Mouse (Mus musculus): ENCODE results near the gene Dis3. TPM values are rescaled to one million over a fixed set of nuclear protein-coding genes. Genes with fewer than 3 reads are reported as not detected.

Dis3 gene
- 29.1 and 37.2 TPM in 2 replicates for polyA plus RNA-seq (2016; fragmentation: Nextera tagmentation; extraction: Ambion mirVana)

- Histone ChIP-seq H3K36me3 (peaks cover 62% of the 10 kb centered on the region), H3K27me3 (ENCODE audit: insufficient read depth, poor library complexity, severe bottlenecking) (no peaks in the 10 kb centered on the region)
- WGBS = under 1% methylated on average over 73 of the region's 73 CpGs
These were observed at the start of gene Dis3, which contains the start of gene Pibf1 for GRCm38 (mm10) chr14:99099267-99099966. Gene Dis3 (minus strand): TSS chr14:99099770. Gene Pibf1 (plus strand): TSS chr14:99099424.

GRCm38 (mm10) chr14:99146841-99147240 lies 47.3 kb upstream of the Dis3 start:
- Histone ChIP-seq H3K9me3 (no peaks in the 10 kb centered on the region), H3K27ac (no peak overlapping the region), H3K4me3 (no peak overlapping the region), H3K27me3 (ENCODE audit: insufficient read depth, poor library complexity, severe bottlenecking) (no peaks in the 10 kb centered on the region), H3K4me1 (no peaks in the 10 kb centered on the region), H3K36me3 (peaks cover 23% of the 10 kb centered on the region)
- 86% methylated on average over 1 of the region's 1 CpGs for WGBS
- no peak for DNase-seq (ENCODE audit: low spot score)

More at GRCm38 (mm10) chr14:99099267-99099966, at the start of gene Dis3, which contains the start of gene Pibf1:
- DNase-seq (ENCODE audit: low spot score) = peak; percentile 99
- H3K4me3 ChIP-seq = peak within 1 kb of the TSS; percentile 99
- peaks cover 10% of the 10 kb centered on the region for H3K4me1 ChIP-seq
- peak within 1 kb of the TSS; percentile 94 for H3K27ac ChIP-seq
- H3K9me3 ChIP-seq = no peaks in the 10 kb centered on the region

- H3K36me3 ChIP-seq = peaks cover 10% of the 10 kb centered on the region
- no peak overlapping the region for H3K27ac ChIP-seq
- H3K27me3 ChIP-seq (ENCODE audit: insufficient read depth, poor library complexity, severe bottlenecking) = no peaks in the 10 kb centered on the region
- H3K9me3 ChIP-seq = no peaks in the 10 kb centered on the region
- H3K4me1 ChIP-seq = no peaks in the 10 kb centered on the region
- no peak overlapping the region for H3K4me3 ChIP-seq
- WGBS = 26% methylated on average over 15 of the region's 15 CpGs
- peak; percentile 91 for DNase-seq (ENCODE audit: low spot score)
These were observed 42.4 kb upstream of the Dis3 start for GRCm38 (mm10) chr14:99141786-99142633.

GRCm38 (mm10) chr14:99140036-99140435 lies 40.5 kb upstream of the Dis3 start:
- 92% methylated on average over 2 of the region's 2 CpGs for WGBS
- no peak for DNase-seq (ENCODE audit: low spot score)
- no peaks in the 10 kb centered on the region for H3K9me3 ChIP-seq
- H3K27ac ChIP-seq = no peak overlapping the region
- peaks cover 19% of the 10 kb centered on the region for H3K36me3 ChIP-seq
- H3K4me1 ChIP-seq = no peaks in the 10 kb centered on the region
- no peak overlapping the region for H3K4me3 ChIP-seq
- no peaks in the 10 kb centered on the region for H3K27me3 ChIP-seq (ENCODE audit: insufficient read depth, poor library complexity, severe bottlenecking)

GRCm38 (mm10) chr14:99136297-99136696 lies 36.7 kb upstream of the Dis3 start:
- WGBS = 93% methylated on average over 16 of the region's 16 CpGs
- H3K36me3 ChIP-seq = peaks cover 17% of the 10 kb centered on the region
- H3K27me3 ChIP-seq (ENCODE audit: insufficient read depth, poor library complexity, severe bottlenecking) = no peaks in the 10 kb centered on the region
- H3K9me3 ChIP-seq = no peaks in the 10 kb centered on the region
- no peak overlapping the region for H3K27ac ChIP-seq
- no peak for DNase-seq (ENCODE audit: low spot score)
- no peaks in the 10 kb centered on the region for H3K4me1 ChIP-seq
- H3K4me3 ChIP-seq = no peak overlapping the region

GRCm38 (mm10) chr14:99135761-99136160 lies 36.2 kb upstream of the Dis3 start:
- 88% methylated on average over 9 of the region's 9 CpGs for WGBS

GRCm38 (mm10) chr14:99134048-99134447 lies 34.5 kb upstream of the Dis3 start:
- H3K4me1 ChIP-seq = no peaks in the 10 kb centered on the region
- H3K36me3 ChIP-seq = peaks cover 18% of the 10 kb centered on the region
- H3K4me3 ChIP-seq = no peak overlapping the region
- WGBS = 91% methylated on average over 2 of the region's 2 CpGs
- no peak for DNase-seq (ENCODE audit: low spot score)
- no peak overlapping the region for H3K27ac ChIP-seq
- H3K9me3 ChIP-seq = no peaks in the 10 kb centered on the region
- H3K27me3 ChIP-seq (ENCODE audit: insufficient read depth, poor library complexity, severe bottlenecking) = no peaks in the 10 kb centered on the region

More at GRCm38 (mm10) chr14:99135761-99136160, 36.2 kb upstream of the Dis3 start:
- Histone ChIP-seq H3K36me3 (peaks cover 21% of the 10 kb centered on the region), H3K4me1 (no peaks in the 10 kb centered on the region), H3K9me3 (no peaks in the 10 kb centered on the region), H3K27me3 (ENCODE audit: insufficient read depth, poor library complexity, severe bottlenecking) (no peaks in the 10 kb centered on the region), H3K27ac (no peak overlapping the region), H3K4me3 (no peak overlapping the region)
- DNase-seq (ENCODE audit: low spot score) = no peak

GRCm38 (mm10) chr14:99129050-99129449 lies 29.5 kb upstream of the Dis3 start:
- Histone ChIP-seq H3K36me3 (peaks cover 10% of the 10 kb centered on the region; the same call in 1 of the 2 replicates), H3K27me3 (ENCODE audit: insufficient read depth, poor library complexity, severe bottlenecking) (no peaks in the 10 kb centered on the region), H3K4me1 (no peaks in the 10 kb centered on the region), H3K27ac (no peak overlapping the region), H3K9me3 (no peaks in the 10 kb centered on the region), H3K4me3 (no peak overlapping the region)
- no peak for DNase-seq (ENCODE audit: low spot score)
- 79% methylated on average over 2 of the region's 2 CpGs for WGBS

GRCm38 (mm10) chr14:99127509-99127908 lies 27.9 kb upstream of the Dis3 start:
- Histone ChIP-seq H3K27ac (no peak overlapping the region), H3K36me3 (peaks cover 10% of the 10 kb centered on the region; the same call in 1 of the 2 replicates), H3K9me3 (no peaks in the 10 kb centered on the region), H3K4me3 (no peak overlapping the region), H3K27me3 (ENCODE audit: insufficient read depth, poor library complexity, severe bottlenecking) (no peaks in the 10 kb centered on the region), H3K4me1 (no peaks in the 10 kb centered on the region)
- WGBS = 71% methylated on average over 1 of the region's 1 CpGs
- DNase-seq (ENCODE audit: low spot score) = no peak

- no peak for DNase-seq (ENCODE audit: low spot score)
- H3K36me3 ChIP-seq = peaks cover 16% of the 10 kb centered on the region; the same call in 1 of the 2 replicates
- H3K27me3 ChIP-seq (ENCODE audit: insufficient read depth, poor library complexity, severe bottlenecking) = no peaks in the 10 kb centered on the region
- WGBS = 90% methylated on average over 4 of the region's 4 CpGs
- no peak overlapping the region for H3K27ac ChIP-seq
- H3K4me3 ChIP-seq = no peak overlapping the region
- no peaks in the 10 kb centered on the region for H3K9me3 ChIP-seq
- H3K4me1 ChIP-seq = no peaks in the 10 kb centered on the region
These were observed 27.1 kb upstream of the Dis3 start for GRCm38 (mm10) chr14:99126713-99127112.

- Histone ChIP-seq H3K36me3 (peaks cover 12% of the 10 kb centered on the region; the same call in 1 of the 2 replicates), H3K27ac (no peak overlapping the region), H3K9me3 (no peaks in the 10 kb centered on the region), H3K4me3 (no peak overlapping the region), H3K4me1 (no peaks in the 10 kb centered on the region), H3K27me3 (ENCODE audit: insufficient read depth, poor library complexity, severe bottlenecking) (no peaks in the 10 kb centered on the region)
- WGBS = 92% methylated on average over 4 of the region's 4 CpGs
- no peak for DNase-seq (ENCODE audit: low spot score)
These were observed 24.5 kb upstream of the Dis3 start for GRCm38 (mm10) chr14:99124076-99124475.

GRCm38 (mm10) chr14:99121584-99122339 lies 22.2 kb upstream of the Dis3 start:
- Histone ChIP-seq H3K9me3 (no peaks in the 10 kb centered on the region), H3K27ac (no peak overlapping the region), H3K36me3 (peaks cover 19% of the 10 kb centered on the region), H3K4me3 (no peak overlapping the region), H3K4me1 (no peaks in the 10 kb centered on the region), H3K27me3 (ENCODE audit: insufficient read depth, poor library complexity, severe bottlenecking) (no peaks in the 10 kb centered on the region)
- DNase-seq (ENCODE audit: low spot score) = no peak
- 87% methylated on average over 11 of the region's 11 CpGs for WGBS
